Mouse (Mus musculus) myocyte (in vitro differentiated cells): Measurements from ENCODE around the gene Mad2l1.

ENCODE experiments used
- POLR2A ChIP-seq: IDR thresholded peaks from one replicate; pipeline ENCODE4 v1.6.1; 2011; ENCODE audit warnings: low read depth, mild to moderate bottlenecking, control low read depth, moderate library complexity; ENCODE audit not compliant: insufficient read length
- TCF12 ChIP-seq: IDR thresholded peaks from one replicate; pipeline ENCODE4 v1.6.1; 2011; ENCODE audit warnings: mild to moderate bottlenecking, control low read depth; ENCODE audit not compliant: poor library complexity, insufficient read depth, severe bottlenecking
- TCF3 ChIP-seq: IDR thresholded peaks from one replicate; pipeline ENCODE4 v1.6.1; 2011; ENCODE audit warnings: low read depth, control low read depth; ENCODE audit not compliant: insufficient read length
- USF1 ChIP-seq: IDR thresholded peaks from one replicate; pipeline ENCODE4 v1.6.1; 2011; ENCODE audit warnings: low read depth, mild to moderate bottlenecking, control low read depth, moderate library complexity

- TF ChIP-seq POLR2A (no peak), USF1 (no peak), TCF12 (no peak), TCF3 (no peak)
Observed at GRCm38 (mm10) chr6:66528386-66528785, 6.8 kb upstream of the Mad2l1 start.
